Mouse (Mus musculus) right cerebral cortex, adult 18-20 months (tissue): ENCODE measurements around the gene Med29.

ENCODE experiments used
- DNase-seq: peaks from one replicate; pipeline ENCODE4 v3.0.0; 2022; ENCODE audit warnings: mixed read lengths

The Med29 gene

GRCm38 (mm10) chr7:28392429-28393271, at the start of gene Med29, which contains the start of gene Paf1:
TSS of gene Med29 (minus strand) at chr7:28392708.
TSS of gene Paf1 (plus strand) at chr7:28392951.
- DNase-seq = peak; percentile 99

GRCm38 (mm10) chr7:28441776-28442485, 49.4 kb upstream of the Med29 start:
- DNase-seq = no peak

- DNase-seq = no peak
Measured at GRCm38 (mm10) chr7:28440739-28441138, 48.2 kb upstream of the Med29 start.

- no peak for DNase-seq
Measured at GRCm38 (mm10) chr7:28438771-28439170, 46.3 kb upstream of the Med29 start.

GRCm38 (mm10) chr7:28437964-28438363, 45.5 kb upstream of the Med29 start:
- DNase-seq = no peak

GRCm38 (mm10) chr7:28436932-28437570, 44.5 kb upstream of the Med29 start, which contains the start of gene Gmfg:
TSS of gene Gmfg (plus strand) at chr7:28437447.
- peak; percentile 77 for DNase-seq

GRCm38 (mm10) chr7:28436271-28436904, 43.9 kb upstream of the Med29 start:
- peak; percentile 100 for DNase-seq

- no peak for DNase-seq
Measured at GRCm38 (mm10) chr7:28435660-28436259, 43.3 kb upstream of the Med29 start.

GRCm38 (mm10) chr7:28432252-28432651, 39.7 kb upstream of the Med29 start:
- no peak for DNase-seq

- no peak for DNase-seq
Measured at GRCm38 (mm10) chr7:28430512-28430911, 38.0 kb upstream of the Med29 start.

- DNase-seq = no peak
Measured at GRCm38 (mm10) chr7:28427738-28428137, 35.2 kb upstream of the Med29 start.

GRCm38 (mm10) chr7:28423018-28423417, 30.5 kb upstream of the Med29 start:
- DNase-seq = no peak

- DNase-seq = no peak
Measured at GRCm38 (mm10) chr7:28419416-28419815, 26.9 kb upstream of the Med29 start.

- no peak for DNase-seq
Measured at GRCm38 (mm10) chr7:28418096-28418670, 25.7 kb upstream of the Med29 start.

GRCm38 (mm10) chr7:28417368-28417767, 24.9 kb upstream of the Med29 start:
- DNase-seq = no peak

- DNase-seq = no peak
Measured at GRCm38 (mm10) chr7:28412826-28413225, 20.3 kb upstream of the Med29 start.

- DNase-seq = no peak
Measured at GRCm38 (mm10) chr7:28410841-28411475, 18.4 kb upstream of the Med29 start.

GRCm38 (mm10) chr7:28401942-28402341, 9.4 kb upstream of the Med29 start:
- no peak for DNase-seq

GRCm38 (mm10) chr7:28401030-28401429, 8.5 kb upstream of the Med29 start:
- DNase-seq = no peak

- no peak for DNase-seq
Measured at GRCm38 (mm10) chr7:28398696-28399340, 6.3 kb upstream of the Med29 start.

- no peak for DNase-seq
Measured at GRCm38 (mm10) chr7:28398000-28398399, 5.5 kb upstream of the Med29 start.
